Mouse (Mus musculus) liver, embryonic 11.5 days (tissue): ENCODE measurements at regions not wholly inside any gene's neighbourhood (a gene's known extent, or its start where the extent isn't known, plus 50 kb on each side); places are given as distances from the start of the nearest gene placed in this dataset.

ENCODE experiments used
- ATAC-seq: fragments of 200-750 bp; cut with Nextera tagmentation; replicated peaks from 2 replicates; pipeline ENCODE4 v1.8.0; 2017; ENCODE audit warnings: moderate number of reproducible peaks, mild to moderate bottlenecking, moderate TSS enrichment, moderate library complexity; ENCODE audit not compliant: low FRiP score
- DNase-seq: peaks from one replicate; pipeline ENCODE4 v3.0.0-alpha.2; 2017; ENCODE audit warnings: low spot score
- H3K27ac ChIP-seq: fragments of 300-500 bp; sonication (generic); 2 replicates; pipeline ENCODE4 v1.5.1; 2014; ENCODE audit warnings: mild to moderate bottlenecking, low read depth, low read length, control low read depth
- H3K27me3 ChIP-seq: fragments of 300-500 bp; sonication (generic); replicated peaks from 2 replicates; pipeline ENCODE4 v1.6.1; 2014; ENCODE audit warnings: low read length, mixed read lengths; ENCODE audit not compliant: control insufficient read depth, insufficient read depth
- H3K36me3 ChIP-seq: fragments of 300-500 bp; sonication (generic); 2 replicates; pipeline ENCODE4 v1.6.1; 2014; ENCODE audit warnings: mild to moderate bottlenecking, low read length, moderate library complexity, mixed read lengths; ENCODE audit not compliant: control insufficient read depth, insufficient read depth
- H3K4me1 ChIP-seq: fragments of 300-500 bp; sonication (generic); replicated peaks from 2 replicates; pipeline ENCODE4 v1.6.1; 2014; ENCODE audit warnings: low read length, mixed read lengths; ENCODE audit not compliant: control insufficient read depth, insufficient read depth
- H3K4me2 ChIP-seq: fragments of 300-500 bp; sonication (generic); 2 replicates; pipeline ENCODE4 v1.6.1; 2014; ENCODE audit warnings: mild to moderate bottlenecking, control low read depth, moderate library complexity
- H3K4me3 ChIP-seq: fragments of 300-500 bp; sonication (generic); 2 replicates; pipeline ENCODE4 v1.5.1; 2014; ENCODE audit warnings: low read depth, low read length, control low read depth
- H3K9ac ChIP-seq: fragments of 300-500 bp; sonication (generic); 2 replicates; pipeline ENCODE4 v1.6.1; 2014; ENCODE audit warnings: low read depth, low read length, control low read depth
- H3K9me3 ChIP-seq: fragments of 300-500 bp; sonication (generic); 2 replicates; pipeline ENCODE4 v1.6.1; 2016; ENCODE audit warnings: low read length, inconsistent platforms, mixed read lengths; ENCODE audit not compliant: control insufficient read depth
- WGBS: fragments of 180-500 bp; shearing (Covaris S2); extraction: QIAGEN DNeasy Blood & Tissue Kit; methylation state at CpG from one replicate; pipeline ENCODE4 v1.1.7; 2014; 5-methylcytosine and 5-hydroxymethylcytosine counted together

GRCm38 (mm10) chr8:116137765-116138164 lies 367.0 kb upstream of the Dynlrb2 start:
- Histone ChIP-seq H3K27me3 (no peaks in the 10 kb centered on the region), H3K9ac (no peak overlapping the region), H3K4me2 (no peak overlapping the region), H3K36me3 (no peaks in the 10 kb centered on the region), H3K27ac (no peak overlapping the region), H3K9me3 (no peaks in the 10 kb centered on the region), H3K4me1 (no peaks in the 10 kb centered on the region), H3K4me3 (no peak overlapping the region)
- DNase-seq, result no peak
- WGBS, result 53% methylated on average over 2 of the region's 2 CpGs
- no peak for ATAC-seq

GRCm38 (mm10) chr8:116133503-116133902 lies 371.3 kb upstream of the Dynlrb2 start:
- no peak for ATAC-seq
- Histone ChIP-seq H3K27ac (no peak overlapping the region), H3K4me3 (no peak overlapping the region), H3K27me3 (no peaks in the 10 kb centered on the region), H3K9me3 (no peaks in the 10 kb centered on the region), H3K9ac (no peak overlapping the region), H3K36me3 (no peaks in the 10 kb centered on the region), H3K4me1 (no peaks in the 10 kb centered on the region), H3K4me2 (no peak overlapping the region)
- WGBS, result 82% methylated on average over 2 of the region's 2 CpGs
- no peak for DNase-seq

- H3K36me3 ChIP-seq, result no peaks in the 10 kb centered on the region
- 82% methylated on average over 3 of the region's 3 CpGs for WGBS
- no peaks in the 10 kb centered on the region for H3K4me1 ChIP-seq
- ATAC-seq (no peak), DNase-seq (no peak)
- no peaks in the 10 kb centered on the region for H3K27me3 ChIP-seq
- H3K9me3 ChIP-seq, result no peaks in the 10 kb centered on the region
- H3K4me2 ChIP-seq, result no peak overlapping the region
- no peak overlapping the region for H3K4me3 ChIP-seq
- no peak overlapping the region for H3K27ac ChIP-seq
- no peak overlapping the region for H3K9ac ChIP-seq
Observed at GRCm38 (mm10) chr8:116133084-116133483, 371.7 kb upstream of the Dynlrb2 start.

GRCm38 (mm10) chr8:116120067-116120466 lies 384.7 kb upstream of the Dynlrb2 start:
- Histone ChIP-seq H3K36me3 (no peaks in the 10 kb centered on the region), H3K9ac (no peak overlapping the region), H3K4me3 (no peak overlapping the region), H3K27ac (no peak overlapping the region), H3K4me1 (no peaks in the 10 kb centered on the region), H3K9me3 (no peaks in the 10 kb centered on the region), H3K27me3 (no peaks in the 10 kb centered on the region), H3K4me2 (no peak overlapping the region)
- WGBS, result 83% methylated on average over 13 of the region's 13 CpGs
- no peak for DNase-seq
- no peak for ATAC-seq

GRCm38 (mm10) chr8:116117919-116118318 lies 386.9 kb upstream of the Dynlrb2 start:
- no peak overlapping the region for H3K4me2 ChIP-seq
- no peaks in the 10 kb centered on the region for H3K9me3 ChIP-seq
- no peak overlapping the region for H3K4me3 ChIP-seq
- 63% methylated on average over 2 of the region's 2 CpGs for WGBS
- no peak overlapping the region for H3K27ac ChIP-seq
- H3K27me3 ChIP-seq, result no peaks in the 10 kb centered on the region
- no peaks in the 10 kb centered on the region for H3K4me1 ChIP-seq
- ATAC-seq, result no peak
- no peak overlapping the region for H3K9ac ChIP-seq
- H3K36me3 ChIP-seq, result no peaks in the 10 kb centered on the region
- no peak for DNase-seq

GRCm38 (mm10) chr8:116116625-116117024 lies 388.1 kb upstream of the Dynlrb2 start:
- no peak overlapping the region for H3K4me3 ChIP-seq
- DNase-seq (no peak), ATAC-seq (no peak)
- no peak overlapping the region for H3K27ac ChIP-seq
- H3K9me3 ChIP-seq, result no peaks in the 10 kb centered on the region
- 63% methylated on average over 7 of the region's 7 CpGs for WGBS
- H3K36me3 ChIP-seq, result no peaks in the 10 kb centered on the region
- no peaks in the 10 kb centered on the region for H3K4me1 ChIP-seq
- no peaks in the 10 kb centered on the region for H3K27me3 ChIP-seq
- no peak overlapping the region for H3K4me2 ChIP-seq
- H3K9ac ChIP-seq, result no peak overlapping the region

- 61% methylated on average over 18 of the region's 18 CpGs for WGBS
- no peak overlapping the region for H3K9ac ChIP-seq
- no peaks in the 10 kb centered on the region for H3K36me3 ChIP-seq
- no peaks in the 10 kb centered on the region for H3K4me1 ChIP-seq
- no peaks in the 10 kb centered on the region for H3K27me3 ChIP-seq
- ATAC-seq (no peak), DNase-seq (no peak)
- H3K27ac ChIP-seq, result no peak overlapping the region
- no peak overlapping the region for H3K4me2 ChIP-seq
- no peak overlapping the region for H3K4me3 ChIP-seq
- H3K9me3 ChIP-seq, result no peaks in the 10 kb centered on the region
Observed at GRCm38 (mm10) chr8:116115811-116116372, 388.9 kb upstream of the Dynlrb2 start.

GRCm38 (mm10) chr8:116114978-116115377 lies 389.8 kb upstream of the Dynlrb2 start:
- Histone ChIP-seq H3K27me3 (no peaks in the 10 kb centered on the region), H3K9ac (no peak overlapping the region), H3K36me3 (no peaks in the 10 kb centered on the region), H3K9me3 (no peaks in the 10 kb centered on the region), H3K27ac (no peak overlapping the region), H3K4me3 (no peak overlapping the region), H3K4me1 (no peaks in the 10 kb centered on the region), H3K4me2 (no peak overlapping the region)
- ATAC-seq, result no peak
- no peak for DNase-seq
- WGBS, result 71% methylated on average over 2 of the region's 2 CpGs

GRCm38 (mm10) chr8:116114502-116114901 lies 390.3 kb upstream of the Dynlrb2 start:
- Histone ChIP-seq H3K4me1 (no peaks in the 10 kb centered on the region), H3K4me3 (no peak overlapping the region), H3K9ac (no peak overlapping the region), H3K9me3 (no peaks in the 10 kb centered on the region), H3K4me2 (no peak overlapping the region), H3K27me3 (no peaks in the 10 kb centered on the region), H3K36me3 (no peaks in the 10 kb centered on the region), H3K27ac (no peak overlapping the region)
- DNase-seq, result no peak
- ATAC-seq, result no peak
- 74% methylated on average over 2 of the region's 2 CpGs for WGBS
